Comparison of ENCODE assay signal across 24 mouse cellular contexts in genomic region chr8:10512105-10512504, GRCm38 (mm10).
A peak's percentile ranks its signal among the peaks of the same experiment; 100 is the strongest.
DNase-seq lines count a peak whose midpoint lies in the region; ATAC-seq and TF ChIP-seq lines count a peak whose summit lies in the region.
"Had no signal": no experiment of that assay in that cellular context is flagged by ENCODE, and none has a peak within 500 bp of the region (broad histone marks: within the 10 kb centered on the region; RNA-seq: fewer than 3 reads in every experiment).

No protein-coding gene starts in this region.

- 0 out of 2 replicates have a peak, but pooled peaks cover 3% of the 10 kb centered on the region for H3K36me3 ChIP-seq in neural tube, embryonic 15.5 days
- H3K36me3 ChIP-seq in testis, adult 2 months (ENCODE audit: control insufficient read depth, insufficient read depth, low read length): no peaks in the 10 kb centered on the region
- H3K36me3 ChIP-seq: embryonic facial prominence, embryonic 10.5 days; embryonic facial prominence, embryonic 12.5 days; forebrain, embryonic 15.5 days; G1E had no signal

- intact Hi-C loops in left cerebral cortex, postnatal 10 days (cut with DNase I): no loop called here

- 86% methylated on average over 3 of the region's 3 CpGs for WGBS in neural tube, embryonic 15.5 days

- TF ChIP-seq CTCF in testis, adult 2 months (IDR thresholded peaks at IDR 0.05; ENCODE audit: control insufficient read depth, insufficient read depth, insufficient replicate concordance, low read depth, low read length): no peak

- H3K27ac ChIP-seq in neural tube, embryonic 15.5 days (replicated peaks): 0 out of 2 replicates have a peak overlapping the region, but pooled peaks have one; percentile 4
- peak overlapping the region; percentile 17; the same call in 1 of the 2 replicates for H3K27ac ChIP-seq in testis, adult 2 months (ENCODE audit: control insufficient read depth, insufficient read depth, low read depth, low read length)
- H3K27ac ChIP-seq: embryonic facial prominence, embryonic 10.5 days; embryonic facial prominence, embryonic 12.5 days; forebrain, embryonic 13.5 days; forebrain, embryonic 15.5 days had no signal

- peak; percentile 76 for ATAC-seq in frontal cortex, adult (ENCODE audit: low TSS enrichment)
- ATAC-seq in neural tube, embryonic 15.5 days (ENCODE audit: low FRiP score): no peak
- ATAC-seq: activated CD4-positive, CD25-positive, alpha-beta regulatory T cell, adult 4 months; CD4-positive, CD25-positive, alpha-beta regulatory T cell, adult 4 months; forebrain, embryonic 13.5 days; forebrain, embryonic 15.5 days; Patski had no signal

- no peak for DNase-seq in frontal cortex, adult 2 months (ENCODE audit: extremely low spot score in 1 of 2, low spot score in 1 of 2)
- DNase-seq in neural tube, embryonic 10.5 days (ENCODE audit: extremely low spot score, low spot score): no peak
- no peak for DNase-seq in testis, postnatal 10 days (ENCODE audit: low spot score)
- peak; percentile 44 for DNase-seq in testis, postnatal 14 days (ENCODE audit: low spot score)
- no peak for DNase-seq in left cerebral cortex, postnatal 10 days (ENCODE audit: extremely low spot score in 1 of 2, low spot score in 2 of 2)
- DNase-seq: adrenal gland, adult 8-10 months; B cell, adult 2 months; cerebellum, adult 11 months; cerebellum, adult 18-20 months; cerebellum, adult 9-10 months; cerebellum, postnatal 10 days; cerebellum, postnatal 25 days had no signal

- H3K4me1 ChIP-seq in neural tube, embryonic 15.5 days: no peaks in the 10 kb centered on the region
- no peaks in the 10 kb centered on the region; the same call in 1 of the 2 replicates for H3K4me1 ChIP-seq in testis, adult 2 months (ENCODE audit: control insufficient read depth, insufficient read depth, low read length)
- H3K4me1 ChIP-seq: embryonic facial prominence, embryonic 10.5 days; embryonic facial prominence, embryonic 12.5 days; forebrain, embryonic 13.5 days; forebrain, embryonic 15.5 days had no signal

- H3K27me3 ChIP-seq in neural tube, embryonic 15.5 days (replicated peaks): no peaks in the 10 kb centered on the region
- H3K27me3 ChIP-seq in testis, adult 2 months (ENCODE audit: control insufficient read depth, insufficient read depth, low read length): no peaks in the 10 kb centered on the region
- H3K27me3 ChIP-seq: CH12.LX; embryonic facial prominence, embryonic 12.5 days; forebrain, embryonic 13.5 days; forebrain, embryonic 15.5 days had no signal

- H3K9ac ChIP-seq in neural tube, embryonic 15.5 days (replicated peaks): no peak overlapping the region
- H3K9ac ChIP-seq: embryonic facial prominence, embryonic 12.5 days; forebrain, embryonic 13.5 days; forebrain, embryonic 15.5 days had no signal

- H3K4me2 ChIP-seq in neural tube, embryonic 15.5 days: no peak overlapping the region
- H3K4me2 ChIP-seq: embryonic facial prominence, embryonic 12.5 days; forebrain, embryonic 13.5 days; forebrain, embryonic 15.5 days had no signal

- no peak overlapping the region for H3K4me3 ChIP-seq in neural tube, embryonic 15.5 days (replicated peaks)
- H3K4me3 ChIP-seq in testis, adult 2 months (ENCODE audit: control insufficient read depth, low read depth, low read length): no peak overlapping the region
- H3K4me3 ChIP-seq: embryonic facial prominence, embryonic 10.5 days; embryonic facial prominence, embryonic 12.5 days; forebrain, embryonic 13.5 days; forebrain, embryonic 15.5 days had no signal

- TF ChIP-seq POLR2A in testis, adult 2 months (IDR thresholded peaks at IDR 0.05; ENCODE audit: control insufficient read depth, low read depth, low read length): no peak

- no peaks in the 10 kb centered on the region for H3K9me3 ChIP-seq in neural tube, embryonic 15.5 days (replicated peaks)
- H3K9me3 ChIP-seq: embryonic facial prominence, embryonic 10.5 days; embryonic facial prominence, embryonic 12.5 days; forebrain, embryonic 13.5 days; forebrain, embryonic 15.5 days; G1E had no signal
